Mouse (Mus musculus) ES-E14 (cell line): Measurements from ENCODE around the gene Mdfi.

Source experiments
- CHD2 ChIP-seq: IDR thresholded peaks from 2 replicates; pipeline ENCODE4 v1.6.1; 2014; ENCODE audit warnings: mild to moderate bottlenecking, low read depth, low read length, inconsistent platforms
- HCFC1 ChIP-seq: IDR thresholded peaks from 2 replicates; pipeline ENCODE4 v1.6.1; 2012; ENCODE audit warnings: low read length, inconsistent platforms, borderline replicate concordance; ENCODE audit not compliant: insufficient read depth
- ZC3H11A ChIP-seq: IDR thresholded peaks from 2 replicates; pipeline ENCODE4 v1.6.1; 2012; ENCODE audit warnings: low read depth, mild to moderate bottlenecking, inconsistent platforms, low read length, borderline replicate concordance

DNA sequence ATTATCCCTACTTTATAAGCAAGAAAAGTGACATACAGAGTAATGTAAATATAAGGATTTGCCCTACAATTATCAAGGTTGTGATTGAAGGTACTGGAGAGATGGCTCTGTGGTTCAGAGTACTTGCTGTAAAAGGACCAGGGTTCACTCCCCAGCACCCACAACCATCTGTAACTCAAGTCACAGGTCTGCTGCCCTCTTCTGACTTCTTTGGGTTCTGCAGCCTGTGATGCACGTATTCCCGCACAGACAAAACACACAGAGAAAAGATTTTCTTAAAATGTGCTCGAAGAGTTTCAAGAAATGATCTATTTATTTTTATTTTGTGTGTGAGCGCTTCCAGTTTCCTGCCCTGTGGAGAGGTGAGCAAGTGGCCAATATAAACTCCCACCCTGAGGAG lies 30.8 kb downstream of the Mdfi start:
- no peak for TF ChIP-seq HCFC1
- no peak for TF ChIP-seq CHD2
- peak; percentile 17; the same call in 1 of the 2 replicates for TF ChIP-seq ZC3H11A
